Mouse (Mus musculus): ENCODE data around the gene Gnat2. TPM values are rescaled to one million over a fixed set of nuclear protein-coding genes. Genes with fewer than 3 reads are reported as not detected.
A peak's percentile ranks its signal among the peaks of the same experiment; 100 is the strongest.

Gnat2 gene
- polyA plus RNA-seq, 1 experiment from 2014 or later = 0.97 TPM

GRCm38 (mm10) chr3:108072983-108073569 is 19.5 kb upstream of the Gnat2 start:
- Histone ChIP-seq H3K9ac (no peak overlapping the region), H3K4me2 (no peak overlapping the region), H3K4me3 (ENCODE audit: low read depth, low read length) (no peak overlapping the region), H3K9me3 (ENCODE audit: low read depth, low read length) (no peaks in the 10 kb centered on the region), H3K4me1 (ENCODE audit: insufficient read depth) (no peaks in the 10 kb centered on the region), H3K27me3 (ENCODE audit: insufficient read depth, low read length) (no peaks in the 10 kb centered on the region), H3K27ac (ENCODE audit: low read depth) (no peak overlapping the region), H3K36me3 (ENCODE audit: insufficient read depth) (peaks cover 50% of the 10 kb centered on the region)
- no peak for ATAC-seq (ENCODE audit: insufficient read depth)
- TF ChIP-seq CTCF (IDR thresholded peaks at IDR 0.05; ENCODE audit: low read depth) = no peak
- 61% methylated on average over 10 of the region's 10 CpGs for WGBS
- DNase-seq = no peak

DNA sequence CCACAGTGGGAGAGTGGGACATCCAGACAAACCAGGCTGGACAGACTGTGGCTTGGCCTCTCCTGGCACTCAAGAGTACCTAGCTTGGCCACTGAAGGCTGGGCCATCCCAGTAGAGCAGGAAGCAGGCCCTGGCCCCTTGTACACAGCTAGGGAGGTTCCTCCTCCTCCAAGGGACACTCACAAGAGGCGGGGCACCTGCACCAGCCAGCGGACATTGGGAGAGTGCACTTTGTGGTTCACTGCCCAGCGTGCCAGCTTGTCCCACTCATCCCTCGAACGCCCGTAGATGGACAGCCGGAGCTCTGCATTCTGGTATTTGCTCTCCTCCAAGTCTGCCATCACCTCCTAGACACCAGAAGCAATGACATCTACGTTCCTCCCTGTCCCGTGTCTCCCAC is 15.8 kb upstream of the Gnat2 start:
- no peak overlapping the region for H3K27ac ChIP-seq (ENCODE audit: low read depth)
- no peaks in the 10 kb centered on the region for H3K27me3 ChIP-seq (ENCODE audit: insufficient read depth, low read length)
- ATAC-seq (ENCODE audit: insufficient read depth) = no peak
- 85% methylated on average over 9 of the region's 9 CpGs for WGBS
- no peak overlapping the region for H3K9ac ChIP-seq
- H3K9me3 ChIP-seq (ENCODE audit: low read depth, low read length) = no peaks in the 10 kb centered on the region
- no peak overlapping the region for H3K4me3 ChIP-seq (ENCODE audit: low read depth, low read length)
- no peak for DNase-seq
- H3K36me3 ChIP-seq (ENCODE audit: insufficient read depth) = peaks cover 80% of the 10 kb centered on the region
- H3K4me1 ChIP-seq (ENCODE audit: insufficient read depth) = 0 out of 2 replicates have a peak, but pooled peaks cover 2% of the 10 kb centered on the region
- H3K4me2 ChIP-seq = no peak overlapping the region
- no peak for TF ChIP-seq CTCF (IDR thresholded peaks at IDR 0.05; ENCODE audit: low read depth)

GRCm38 (mm10) chr3:108081681-108082080 is 10.9 kb upstream of the Gnat2 start:
- Histone ChIP-seq H3K4me3 (ENCODE audit: low read depth, low read length) (no peak overlapping the region), H3K27me3 (ENCODE audit: insufficient read depth, low read length) (no peaks in the 10 kb centered on the region), H3K4me1 (ENCODE audit: insufficient read depth) (peaks cover 26% of the 10 kb centered on the region), H3K4me2 (peak overlapping the region; percentile 27; the same call in 1 of the 2 replicates), H3K36me3 (ENCODE audit: insufficient read depth) (peaks cover 43% of the 10 kb centered on the region; the same call in 1 of the 2 replicates), H3K9ac (no peak overlapping the region; the same call in 1 of the 2 replicates), H3K9me3 (ENCODE audit: low read depth, low read length) (no peaks in the 10 kb centered on the region), H3K27ac (ENCODE audit: low read depth) (peak overlapping the region; percentile 58; the same call in 1 of the 2 replicates)
- WGBS = 42% methylated on average over 4 of the region's 4 CpGs
- TF ChIP-seq CTCF (IDR thresholded peaks at IDR 0.05; ENCODE audit: low read depth) = no peak
- ATAC-seq (ENCODE audit: insufficient read depth) = no peak
- DNase-seq = no peak

GRCm38 (mm10) chr3:108082251-108082875 is 10.2 kb upstream of the Gnat2 start:
- Histone ChIP-seq H3K4me2 (peak overlapping the region; percentile 27; the same call in 1 of the 2 replicates), H3K9ac (peak overlapping the region; percentile 26; the same call in 1 of the 2 replicates), H3K4me3 (ENCODE audit: low read depth, low read length) (no peak overlapping the region), H3K9me3 (ENCODE audit: low read depth, low read length) (no peaks in the 10 kb centered on the region), H3K4me1 (ENCODE audit: insufficient read depth) (peaks cover 33% of the 10 kb centered on the region), H3K27ac (ENCODE audit: low read depth) (peak overlapping the region; percentile 58; the same call in 1 of the 2 replicates), H3K27me3 (ENCODE audit: insufficient read depth, low read length) (no peaks in the 10 kb centered on the region), H3K36me3 (ENCODE audit: insufficient read depth) (peaks cover 37% of the 10 kb centered on the region; the same call in 1 of the 2 replicates)
- ATAC-seq (ENCODE audit: insufficient read depth) (no peak), DNase-seq (no peak)
- TF ChIP-seq CTCF (IDR thresholded peaks at IDR 0.05; ENCODE audit: low read depth) = no peak
- WGBS = 54% methylated on average over 1 of the region's 1 CpGs

DNA sequence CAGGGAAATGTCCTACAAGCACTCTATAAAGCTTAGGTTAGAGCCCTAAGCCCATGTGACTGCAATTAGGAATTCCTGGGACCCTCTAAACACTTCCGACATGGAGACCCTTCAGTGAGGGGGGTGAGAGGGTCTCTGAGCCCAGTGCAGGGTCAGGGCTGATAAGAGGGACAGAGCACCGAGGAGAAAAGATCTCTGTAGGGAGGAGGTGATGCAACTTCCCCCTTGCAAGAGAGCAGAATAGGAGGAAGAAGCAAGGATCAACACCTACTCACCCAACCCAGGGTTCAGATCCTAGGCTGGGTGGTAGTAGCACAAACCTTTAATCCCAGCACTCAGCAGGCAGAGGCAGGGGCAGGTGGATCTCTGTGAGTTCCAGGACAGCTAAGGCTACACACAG is 9.4 kb upstream of the Gnat2 start:
- Histone ChIP-seq H3K36me3 (ENCODE audit: insufficient read depth) (peaks cover 29% of the 10 kb centered on the region; the same call in 1 of the 2 replicates), H3K9ac (no peak overlapping the region; the same call in 1 of the 2 replicates), H3K4me3 (ENCODE audit: low read depth, low read length) (no peak overlapping the region), H3K27me3 (ENCODE audit: insufficient read depth, low read length) (no peaks in the 10 kb centered on the region), H3K4me1 (ENCODE audit: insufficient read depth) (peaks cover 35% of the 10 kb centered on the region), H3K27ac (ENCODE audit: low read depth) (no peak overlapping the region), H3K4me2 (0 out of 2 replicates have a peak overlapping the region, but pooled peaks have one; percentile 27), H3K9me3 (ENCODE audit: low read depth, low read length) (no peaks in the 10 kb centered on the region)
- no peak for ATAC-seq (ENCODE audit: insufficient read depth)
- TF ChIP-seq CTCF (IDR thresholded peaks at IDR 0.05; ENCODE audit: low read depth) = no peak
- no peak for DNase-seq
- WGBS = 13% methylated on average over 2 of the region's 2 CpGs

GRCm38 (mm10) chr3:108083904-108084407 is 8.6 kb upstream of the Gnat2 start:
- no peak overlapping the region for H3K27ac ChIP-seq (ENCODE audit: low read depth)
- no peak for DNase-seq
- ATAC-seq (ENCODE audit: insufficient read depth) = no peak
- H3K27me3 ChIP-seq (ENCODE audit: insufficient read depth, low read length) = no peaks in the 10 kb centered on the region
- no peak for TF ChIP-seq CTCF (IDR thresholded peaks at IDR 0.05; ENCODE audit: low read depth)
- no peaks in the 10 kb centered on the region for H3K9me3 ChIP-seq (ENCODE audit: low read depth, low read length)
- peak overlapping the region; percentile 77; the same call in 1 of the 2 replicates for H3K4me3 ChIP-seq (ENCODE audit: low read depth, low read length)
- H3K4me1 ChIP-seq (ENCODE audit: insufficient read depth) = peaks cover 35% of the 10 kb centered on the region
- H3K4me2 ChIP-seq = peak overlapping the region; percentile 97
- H3K36me3 ChIP-seq (ENCODE audit: insufficient read depth) = peaks cover 21% of the 10 kb centered on the region; the same call in 1 of the 2 replicates
- 38% methylated on average over 4 of the region's 4 CpGs for WGBS
- no peak overlapping the region for H3K9ac ChIP-seq

DNA sequence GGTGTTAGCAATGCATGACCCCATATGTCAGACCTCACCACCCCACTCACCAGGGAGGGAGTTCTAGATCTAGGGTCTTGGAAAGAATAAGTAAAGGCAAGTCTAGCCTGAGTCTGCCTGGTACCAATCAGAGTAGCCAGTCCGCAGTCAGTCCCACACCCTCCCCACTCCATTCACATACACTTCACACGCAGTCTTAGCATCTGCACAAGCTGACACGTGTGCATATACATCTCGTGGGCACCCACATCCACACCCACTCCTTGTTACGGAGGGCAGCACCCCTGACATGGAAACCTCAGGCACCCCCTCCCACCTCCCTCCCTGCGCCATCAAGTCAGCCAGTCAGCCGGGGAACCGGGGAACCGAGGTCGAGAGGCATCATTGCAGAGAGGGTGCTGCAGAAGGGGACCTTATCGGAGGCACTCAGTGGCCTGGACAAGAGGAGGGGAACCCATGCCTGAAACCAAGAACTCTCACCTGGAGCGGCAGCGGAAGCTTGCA is 7.8 kb upstream of the Gnat2 start:
- H3K4me1 ChIP-seq (ENCODE audit: insufficient read depth) = peaks cover 35% of the 10 kb centered on the region

More for the DNA sequence above, 7.8 kb upstream of the Gnat2 start:
- no peaks in the 10 kb centered on the region for H3K27me3 ChIP-seq (ENCODE audit: insufficient read depth, low read length)
- no peak for TF ChIP-seq CTCF (IDR thresholded peaks at IDR 0.05; ENCODE audit: low read depth)
- DNase-seq (no peak), ATAC-seq (ENCODE audit: insufficient read depth) (peak; percentile 18)
- H3K4me3 ChIP-seq (ENCODE audit: low read depth, low read length) = peak overlapping the region; percentile 77
- peak overlapping the region; percentile 77 for H3K9ac ChIP-seq
- no peaks in the 10 kb centered on the region for H3K9me3 ChIP-seq (ENCODE audit: low read depth, low read length)
- H3K36me3 ChIP-seq (ENCODE audit: insufficient read depth) = peaks cover 12% of the 10 kb centered on the region; the same call in 1 of the 2 replicates
- WGBS = 10% methylated on average over 13 of the region's 13 CpGs
- H3K27ac ChIP-seq (ENCODE audit: low read depth) = peak overlapping the region; percentile 58; the same call in 1 of the 2 replicates
- peak overlapping the region; percentile 97 for H3K4me2 ChIP-seq

Data from lung, embryonic 14.5 days (tissue).